Mouse (Mus musculus) liver, adult 2 months (tissue): ENCODE measurements at regions not wholly inside any gene's neighbourhood (a gene's known extent, or its start where the extent isn't known, plus 50 kb on each side); places are given as distances from the start of the nearest gene placed in this dataset.

Experiments
- CTCF ChIP-seq: fragments of 200-500 bp; IDR thresholded peaks from 2 replicates; pipeline ENCODE4 v1.5.1; 2011; ENCODE audit warnings: low read depth, low read length, control low read depth
- POLR2A ChIP-seq: fragments of 200-500 bp; IDR thresholded peaks from 2 replicates; pipeline ENCODE4 v1.6.1; 2011; ENCODE audit warnings: low read length, control low read depth; ENCODE audit not compliant: insufficient read depth; ENCODE audit errors: extremely low read depth

DNA sequence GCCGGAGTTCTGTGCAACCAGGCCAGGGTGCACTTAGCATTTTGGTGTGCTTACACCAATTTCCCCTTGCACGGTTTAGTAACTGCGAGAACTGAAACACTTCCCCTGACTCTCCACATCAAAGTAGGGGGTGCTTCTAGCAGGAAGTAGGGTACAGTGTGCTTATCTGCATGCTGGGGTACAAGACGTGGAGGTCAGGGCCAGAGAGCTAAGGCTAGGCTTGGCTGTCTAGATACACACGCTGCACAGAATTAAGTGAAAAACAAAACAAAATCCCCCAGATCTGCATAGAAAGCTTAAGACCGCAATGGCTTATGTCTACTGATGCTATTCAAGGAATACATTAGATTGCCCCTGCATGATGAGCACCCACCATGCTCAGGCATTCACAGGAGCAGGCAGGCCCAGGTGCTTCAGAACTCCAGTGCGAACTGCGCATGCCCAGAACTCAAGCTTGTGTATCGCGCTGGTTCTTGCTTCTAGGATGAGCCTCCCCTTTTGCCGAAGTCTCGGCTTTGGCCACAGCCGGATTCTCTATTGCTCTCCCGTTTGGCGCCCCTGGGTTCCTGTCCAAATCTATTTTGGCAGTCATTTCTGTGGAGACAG lies 78.9 kb upstream of the Slc38a2 start:
- no peak for TF ChIP-seq POLR2A
- TF ChIP-seq CTCF = no peak
